Mouse (Mus musculus): ENCODE data around the gene Flywch1.

Gene Flywch1

DNA sequence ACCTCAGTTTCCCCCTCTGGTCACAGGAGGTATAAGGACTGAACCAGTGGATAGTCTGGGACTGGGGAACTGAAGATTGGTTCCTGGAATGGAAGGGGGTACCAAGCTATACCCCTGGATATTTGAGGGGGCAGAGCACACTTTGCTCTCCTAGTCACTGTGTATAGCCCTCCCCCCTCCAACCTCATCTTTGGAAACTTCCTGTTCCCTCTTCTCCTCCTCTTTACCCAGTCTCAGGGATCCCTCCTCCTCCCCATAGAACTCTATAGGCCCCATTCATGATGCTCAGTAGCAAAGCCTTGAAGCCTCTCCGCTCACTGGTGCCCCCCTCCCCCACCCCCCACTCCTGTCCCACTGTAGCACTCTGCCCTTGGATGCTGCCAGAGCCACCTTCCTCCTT lies 51.9 kb downstream of the Flywch1 start:
- no peak for TF ChIP-seq GATA4 (IDR thresholded peaks at IDR 0.05; ENCODE audit: insufficient replicate concordance, low read length)

- TF ChIP-seq GATA4 (IDR thresholded peaks at IDR 0.05; ENCODE audit: insufficient replicate concordance, low read length), result no peak
Observed at GRCm38 (mm10) chr17:23717003-23717402, 54.4 kb downstream of the Flywch1 start.

- TF ChIP-seq GATA4 (IDR thresholded peaks at IDR 0.05; ENCODE audit: insufficient replicate concordance, low read length), result no peak; the same call in 1 of the 2 replicates
Observed at GRCm38 (mm10) chr17:23706212-23706611, 65.2 kb downstream of the Flywch1 start.

DNA sequence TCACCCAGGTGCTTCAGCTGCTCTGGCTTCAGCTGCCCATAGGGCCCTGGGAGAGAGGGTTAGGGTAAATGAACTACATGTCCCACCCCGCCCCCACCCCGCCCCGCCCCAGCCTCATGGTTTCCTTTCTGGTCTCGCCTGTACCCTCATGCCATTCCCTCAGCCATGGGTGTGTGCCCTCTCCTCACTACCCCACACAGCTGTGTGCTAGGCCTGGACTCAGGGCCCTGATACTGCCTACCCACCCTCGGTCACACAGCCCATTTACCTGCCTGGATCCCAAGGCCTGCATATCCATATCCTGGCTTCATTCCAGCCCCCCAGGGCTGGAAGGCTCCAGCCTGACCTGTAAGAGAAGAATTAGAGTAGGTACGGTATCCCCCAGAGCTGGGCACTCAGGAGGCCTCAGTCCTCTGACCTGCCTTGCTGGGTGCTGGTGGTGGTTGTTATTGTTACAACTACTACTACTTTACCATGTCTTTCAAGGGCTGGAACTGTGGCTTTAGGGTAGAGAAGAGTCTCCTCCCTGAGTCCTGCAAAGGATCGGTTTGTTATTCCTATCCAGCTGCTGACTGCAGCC lies 65.8 kb downstream of the Flywch1 start:
- no peak for TF ChIP-seq GATA4 (IDR thresholded peaks at IDR 0.05; ENCODE audit: insufficient replicate concordance, low read length)

GRCm38 (mm10) chr17:23704741-23705140 lies 66.7 kb downstream of the Flywch1 start:
- TF ChIP-seq GATA4 (IDR thresholded peaks at IDR 0.05; ENCODE audit: insufficient replicate concordance, low read length), result no peak

DNA sequence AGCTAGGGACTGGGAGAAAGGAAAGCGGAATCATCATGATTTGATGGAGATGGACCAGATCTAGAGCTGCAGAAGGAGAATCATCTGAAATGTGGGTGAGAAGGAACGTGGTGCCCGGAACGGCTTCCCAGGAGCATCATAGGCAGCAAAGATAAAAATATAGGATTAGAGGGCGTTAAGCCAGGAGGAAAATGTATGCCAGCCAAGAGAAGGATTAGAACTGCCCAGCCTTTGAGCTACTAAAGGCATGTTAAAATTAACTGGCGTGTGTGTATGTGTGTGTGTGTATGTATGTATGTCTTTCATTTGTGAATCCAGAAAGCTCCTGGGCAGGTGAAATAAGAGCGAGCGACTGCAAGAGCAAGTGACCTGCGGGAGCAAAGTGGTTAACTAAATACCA lies 68.1 kb downstream of the Flywch1 start:
- no peak for TF ChIP-seq GATA4 (IDR thresholded peaks at IDR 0.05; ENCODE audit: insufficient replicate concordance, low read length)
